Mouse (Mus musculus) frontal cortex, postnatal 10 days (tissue): Measurements from ENCODE around the gene Tas2r119.

ENCODE experiments used
- DNase-seq, 2 experiments: peaks; one replicate each; pipeline ENCODE4 v3.0.0; 2022; ENCODE audit warnings: low spot score in 2 of 2, mixed read lengths in 1 of 2

Tas2r119 gene

GRCm38 (mm10) chr15:32225394-32225793 is 48.3 kb downstream of the Tas2r119 start:
- DNase-seq = no peak

GRCm38 (mm10) chr15:32226381-32226780 is 49.3 kb downstream of the Tas2r119 start:
- DNase-seq = no peak

GRCm38 (mm10) chr15:32226888-32227395 is 49.9 kb downstream of the Tas2r119 start:
- no peak for DNase-seq
